Mouse (Mus musculus) embryonic facial prominence, embryonic 10.5 days (tissue): ENCODE data around the gene Tmem104. TPM values are rescaled to one million over a fixed set of nuclear protein-coding genes. Genes with fewer than 3 reads are reported as not detected.
A peak's percentile ranks its signal among the peaks of the same experiment; 100 is the strongest.

Experiments
- DNase-seq: peaks from one replicate; pipeline ENCODE4 v3.0.0-alpha.2; 2017; ENCODE audit warnings: low spot score
- H3K27ac ChIP-seq: fragments of 300-500 bp; sonication (generic); replicated peaks from 2 replicates; pipeline ENCODE4 v1.5.1; 2016; ENCODE audit warnings: mild to moderate bottlenecking
- H3K27me3 ChIP-seq: fragments of 300-500 bp; sonication (generic); replicated peaks from 2 replicates; pipeline ENCODE4 v1.6.1; 2016; ENCODE audit warnings: low read depth, mild to moderate bottlenecking; ENCODE audit not compliant: poor library complexity, severe bottlenecking
- H3K36me3 ChIP-seq: fragments of 300-500 bp; sonication (generic); replicated peaks from 2 replicates; pipeline ENCODE4 v1.6.1; 2016; ENCODE audit warnings: mild to moderate bottlenecking, moderate library complexity
- H3K4me1 ChIP-seq: fragments of 300-500 bp; sonication (generic); 2 replicates; pipeline ENCODE4 v1.6.1; 2016
- H3K4me3 ChIP-seq: fragments of 300-500 bp; sonication (generic); 2 replicates; pipeline ENCODE4 v1.5.1; 2016; ENCODE audit warnings: mild to moderate bottlenecking, moderate library complexity
- H3K9me3 ChIP-seq: fragments of 300-500 bp; sonication (generic); 2 replicates; pipeline ENCODE4 v1.6.1; 2016; ENCODE audit warnings: mild to moderate bottlenecking
- WGBS: fragments of 180-500 bp; shearing (Covaris S2); methylation state at CpG from one replicate; pipeline ENCODE4 v1.1.7; 2016; 5-methylcytosine and 5-hydroxymethylcytosine counted together
- polyA plus RNA-seq: library from polyadenylated mRNA; unstranded; fragments of >200 nt; fragmentation: Nextera tagmentation; extraction: Ambion mirVana; gene quantifications from 2 replicates; pipeline ENCODE4 v1.2.1, GENCODE M21; 2016

Tmem104 gene
- polyA plus RNA-seq, 1 experiment from 2014 or later: 10.1 TPM

GRCm38 (mm10) chr11:115227640-115228039 is 40.4 kb downstream of the Tmem104 start:
- H3K36me3 ChIP-seq: peaks cover 4% of the 10 kb centered on the region; the same call in 1 of the 2 replicates
- H3K27me3 ChIP-seq: peaks cover 73% of the 10 kb centered on the region
- 0 out of 2 replicates have a peak overlapping the region, but pooled peaks have one; percentile 5 for H3K4me3 ChIP-seq
- H3K27ac ChIP-seq: no peak overlapping the region; the same call in 1 of the 2 replicates
- H3K9me3 ChIP-seq: no peaks in the 10 kb centered on the region
- no peak for DNase-seq
- peaks cover 95% of the 10 kb centered on the region for H3K4me1 ChIP-seq
- WGBS: 18% methylated on average over 12 of the region's 12 CpGs

- Histone ChIP-seq H3K4me1 (peaks cover 95% of the 10 kb centered on the region), H3K9me3 (no peaks in the 10 kb centered on the region), H3K27ac (no peak overlapping the region), H3K36me3 (peaks cover 4% of the 10 kb centered on the region; the same call in 1 of the 2 replicates), H3K4me3 (no peak overlapping the region), H3K27me3 (peaks cover 73% of the 10 kb centered on the region)
- DNase-seq: no peak
- WGBS: 56% methylated on average over 7 of the region's 7 CpGs
These were observed 41.1 kb downstream of the Tmem104 start for GRCm38 (mm10) chr11:115228430-115228829.

- Histone ChIP-seq H3K36me3 (peaks cover 4% of the 10 kb centered on the region; the same call in 1 of the 2 replicates), H3K27me3 (peaks cover 75% of the 10 kb centered on the region), H3K9me3 (no peaks in the 10 kb centered on the region), H3K4me3 (no peak overlapping the region), H3K4me1 (peaks cover 95% of the 10 kb centered on the region), H3K27ac (peak overlapping the region; percentile 24; the same call in 1 of the 2 replicates)
- no peak for DNase-seq
- WGBS: 44% methylated on average over 15 of the region's 15 CpGs
These were observed 42.0 kb downstream of the Tmem104 start for GRCm38 (mm10) chr11:115229021-115229930.

DNA sequence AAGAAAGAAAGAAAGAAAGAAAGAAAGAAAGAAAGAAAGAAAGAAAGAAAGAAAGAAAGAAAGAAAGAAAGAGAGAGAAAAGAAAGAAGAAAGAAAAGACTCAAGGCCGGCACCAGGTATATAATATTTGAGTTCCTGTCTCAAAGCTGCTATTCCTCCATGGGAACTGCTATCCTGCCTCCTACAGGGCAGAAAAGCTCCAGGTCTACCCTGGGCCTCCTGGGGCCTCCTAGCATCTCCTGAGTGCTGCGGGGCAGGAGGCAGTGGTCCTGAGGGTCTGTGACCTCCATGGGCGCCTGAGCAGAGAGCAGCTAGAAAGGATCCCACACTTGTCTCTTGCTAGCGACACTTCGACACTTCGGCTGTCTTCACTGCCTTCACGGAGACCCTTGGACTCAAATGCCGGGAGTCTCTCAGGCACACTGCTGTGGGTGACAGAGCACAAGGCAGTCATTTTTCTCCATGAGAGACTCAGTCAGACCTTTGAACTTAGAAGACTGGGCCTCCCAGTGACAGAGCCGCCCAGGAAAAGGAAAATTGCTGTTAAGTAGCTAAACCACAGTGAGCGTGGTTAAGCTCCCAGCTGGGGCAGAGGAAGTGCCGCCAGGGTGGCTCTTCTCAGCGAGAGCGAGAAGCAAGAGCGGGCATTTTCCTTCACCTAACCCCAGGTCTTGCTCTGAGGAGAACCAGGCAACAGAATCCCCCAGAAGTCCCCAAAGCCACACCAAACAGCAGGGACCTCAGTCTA is 44.1 kb downstream of the Tmem104 start:
- Histone ChIP-seq H3K27ac (peak overlapping the region; percentile 26; the same call in 1 of the 2 replicates), H3K36me3 (peaks cover 4% of the 10 kb centered on the region; the same call in 1 of the 2 replicates), H3K27me3 (peaks cover 69% of the 10 kb centered on the region), H3K9me3 (no peaks in the 10 kb centered on the region), H3K4me1 (peaks cover 93% of the 10 kb centered on the region), H3K4me3 (no peak overlapping the region)
- DNase-seq: no peak
- WGBS: 44% methylated on average over 14 of the region's 14 CpGs

DNA sequence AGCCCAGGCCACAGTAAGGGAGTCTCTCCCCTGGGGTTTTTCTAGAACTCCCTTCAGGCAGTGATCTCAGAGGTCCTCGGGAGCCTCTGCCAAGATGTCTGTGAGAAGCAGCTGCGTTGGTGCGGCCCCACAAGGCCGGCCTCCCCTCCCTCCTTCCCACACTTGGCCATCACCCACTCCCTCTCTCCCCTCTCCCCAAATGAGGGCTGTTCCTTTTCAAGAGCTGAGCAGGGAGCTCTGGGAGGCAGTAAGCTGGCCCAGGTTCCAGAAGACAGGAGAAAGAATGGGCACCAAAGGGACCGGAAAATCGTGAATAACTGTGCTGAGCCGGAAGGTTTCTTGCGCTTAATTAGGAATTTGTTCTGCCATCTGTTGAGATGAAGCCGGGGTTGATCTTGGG is 44.6 kb downstream of the Tmem104 start:
- WGBS: 63% methylated on average over 9 of the region's 9 CpGs
- H3K27me3 ChIP-seq: peaks cover 72% of the 10 kb centered on the region
- H3K27ac ChIP-seq: 0 out of 2 replicates have a peak overlapping the region, but pooled peaks have one; percentile 26
- no peaks in the 10 kb centered on the region for H3K9me3 ChIP-seq
- no peak overlapping the region for H3K4me3 ChIP-seq
- no peak for DNase-seq
- H3K36me3 ChIP-seq: peaks cover 4% of the 10 kb centered on the region; the same call in 1 of the 2 replicates
- peaks cover 93% of the 10 kb centered on the region for H3K4me1 ChIP-seq

DNA sequence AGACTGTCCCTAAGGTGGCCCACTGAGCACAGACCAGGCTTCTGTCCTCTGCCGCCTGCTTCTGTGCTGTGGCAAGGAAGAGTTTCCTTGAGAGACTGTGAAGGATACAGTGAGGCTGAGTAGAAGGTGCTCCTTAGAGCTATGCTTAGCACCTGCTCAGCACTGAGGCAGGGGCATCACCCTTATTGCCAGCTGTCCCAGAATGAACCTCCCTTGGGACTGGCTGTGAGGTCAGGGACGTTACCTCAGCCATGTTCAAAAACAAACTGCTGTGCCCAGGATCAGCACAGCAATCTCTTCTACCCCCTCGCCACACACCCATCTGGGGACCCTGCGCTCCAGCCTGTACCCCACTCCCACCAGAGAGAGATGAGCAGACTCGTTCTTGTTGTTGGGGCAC is 45.6 kb downstream of the Tmem104 start:
- Histone ChIP-seq H3K4me3 (no peak overlapping the region), H3K27me3 (peaks cover 69% of the 10 kb centered on the region), H3K4me1 (peaks cover 87% of the 10 kb centered on the region), H3K9me3 (no peaks in the 10 kb centered on the region), H3K27ac (no peak overlapping the region), H3K36me3 (peaks cover 4% of the 10 kb centered on the region; the same call in 1 of the 2 replicates)
- 75% methylated on average over 5 of the region's 5 CpGs for whole genome bisulfite sequencing
- DNase-seq: no peak

DNA sequence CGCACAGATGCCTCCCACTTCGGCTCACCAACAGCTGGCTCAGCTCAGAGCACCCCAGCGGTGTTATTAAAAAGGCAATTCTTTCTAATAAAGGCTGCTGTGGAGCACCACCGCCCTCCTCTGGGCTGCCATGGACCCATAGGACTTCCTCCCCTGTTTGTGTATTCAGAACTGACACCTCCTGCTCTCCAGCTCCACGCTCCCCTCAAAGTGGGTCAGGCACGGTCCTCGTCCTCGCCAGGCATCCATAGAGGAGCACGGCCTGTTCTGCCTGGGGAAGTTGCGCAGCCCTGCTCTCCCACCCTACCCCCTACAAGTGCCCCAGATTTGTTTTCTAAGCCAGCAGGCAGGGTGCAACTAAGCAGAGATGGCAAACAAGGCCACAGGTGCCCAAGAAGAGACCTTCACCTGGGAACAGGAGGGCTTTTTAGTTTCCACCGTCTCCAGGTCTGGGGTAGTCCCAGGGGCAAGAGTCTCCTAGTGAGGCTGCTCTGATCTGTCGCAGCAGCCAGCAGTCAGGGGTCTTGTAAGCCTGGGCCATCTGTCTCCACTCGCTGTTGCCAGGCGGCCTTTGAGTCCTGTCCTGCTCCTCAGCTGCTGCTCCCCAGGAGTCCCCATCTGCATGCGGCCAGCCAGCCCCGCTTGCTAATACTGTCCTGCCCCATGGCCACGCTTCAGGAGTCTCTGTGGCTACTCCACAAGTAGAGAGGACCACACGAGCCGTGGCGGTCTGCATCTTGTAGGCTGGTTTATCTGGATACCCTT is 46.4 kb downstream of the Tmem104 start:
- WGBS: 59% methylated on average over 20 of the region's 20 CpGs
- Histone ChIP-seq H3K4me1 (peaks cover 84% of the 10 kb centered on the region), H3K9me3 (no peaks in the 10 kb centered on the region), H3K27ac (peak overlapping the region; percentile 26; the same call in 1 of the 2 replicates), H3K4me3 (no peak overlapping the region), H3K27me3 (peaks cover 61% of the 10 kb centered on the region), H3K36me3 (peaks cover under 1% of the 10 kb centered on the region; the same call in 1 of the 2 replicates)
- DNase-seq: no peak

DNA sequence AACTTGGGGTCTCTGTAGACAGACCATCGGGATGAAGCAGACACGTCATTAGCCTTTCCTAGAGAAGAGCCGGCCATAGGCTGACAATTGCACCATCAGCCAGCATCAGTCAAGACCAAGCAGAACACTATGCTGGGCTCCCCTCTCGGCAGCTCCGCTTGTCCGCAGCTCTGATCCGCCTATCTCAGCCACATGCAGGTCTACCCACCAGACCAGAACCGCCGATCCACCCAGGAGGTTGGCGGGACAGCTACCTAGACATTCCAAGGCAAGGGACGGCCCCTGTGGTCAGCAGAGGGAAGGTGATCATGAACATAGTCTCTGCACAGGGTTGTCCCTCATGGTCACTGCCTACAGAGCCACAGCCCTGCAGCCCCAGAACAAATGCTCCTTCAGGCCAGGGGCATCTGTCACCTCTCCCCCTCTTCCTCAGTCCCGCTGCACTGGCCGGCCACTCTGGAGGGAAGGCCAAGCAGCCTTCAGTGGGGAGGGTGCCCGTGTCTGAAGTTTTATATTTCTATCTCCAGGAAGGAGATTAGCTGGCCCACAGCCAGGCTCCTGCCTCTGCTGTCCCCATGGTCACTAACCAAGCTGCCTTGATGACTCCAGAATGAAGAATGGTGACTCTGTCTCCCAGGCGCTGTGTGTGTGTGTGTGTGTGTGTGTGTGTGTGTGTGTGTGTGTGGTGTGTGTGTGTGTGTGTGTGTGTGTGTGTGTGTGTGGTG is 47.2 kb downstream of the Tmem104 start:
- no peaks in the 10 kb centered on the region; the same call in 1 of the 2 replicates for H3K36me3 ChIP-seq
- H3K4me3 ChIP-seq: no peak overlapping the region
- H3K9me3 ChIP-seq: no peaks in the 10 kb centered on the region
- H3K27ac ChIP-seq: no peak overlapping the region; the same call in 1 of the 2 replicates
- 84% methylated on average over 15 of the region's 15 CpGs for WGBS
- H3K27me3 ChIP-seq: peaks cover 59% of the 10 kb centered on the region
- DNase-seq: no peak
- H3K4me1 ChIP-seq: peaks cover 79% of the 10 kb centered on the region

DNA sequence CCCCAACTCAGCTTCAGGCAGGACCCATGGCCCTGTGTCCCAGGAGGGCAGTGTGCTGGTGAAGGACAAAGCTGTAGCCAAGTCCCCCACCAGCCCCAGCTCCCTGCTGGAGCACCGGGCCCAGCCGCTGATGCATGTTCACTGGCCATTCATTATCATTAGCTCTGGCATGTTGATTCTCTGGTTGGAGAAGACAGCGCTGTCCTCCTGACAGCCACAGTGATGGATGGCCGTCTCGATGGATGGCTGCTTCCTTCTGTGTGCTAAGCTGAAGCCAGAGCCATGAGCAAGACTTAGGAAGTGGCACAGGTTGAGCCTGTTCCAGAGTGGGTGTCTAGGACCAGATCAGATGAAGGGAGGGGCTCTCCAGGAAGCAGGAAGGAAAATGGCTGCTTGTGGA is 49.3 kb downstream of the Tmem104 start:
- Histone ChIP-seq H3K4me3 (no peak overlapping the region), H3K4me1 (peaks cover 66% of the 10 kb centered on the region), H3K27ac (peak overlapping the region; percentile 57; the same call in 1 of the 2 replicates), H3K27me3 (peaks cover 53% of the 10 kb centered on the region), H3K36me3 (no peaks in the 10 kb centered on the region; the same call in 1 of the 2 replicates), H3K9me3 (no peaks in the 10 kb centered on the region)
- 68% methylated on average over 5 of the region's 5 CpGs for WGBS
- DNase-seq: no peak

GRCm38 (mm10) chr11:115241402-115241801 is 54.1 kb downstream of the Tmem104 start:
- H3K4me1 ChIP-seq: peaks cover 60% of the 10 kb centered on the region

GRCm38 (mm10) chr11:115242746-115243145 is 55.5 kb downstream of the Tmem104 start:
- H3K27ac ChIP-seq: no peak overlapping the region
- H3K27me3 ChIP-seq: peaks cover 69% of the 10 kb centered on the region
- H3K9me3 ChIP-seq: no peaks in the 10 kb centered on the region
- H3K4me1 ChIP-seq: peaks cover 65% of the 10 kb centered on the region
- 68% methylated on average over 3 of the region's 3 CpGs for WGBS
- H3K4me3 ChIP-seq: no peak overlapping the region
- DNase-seq: no peak
- peaks cover 27% of the 10 kb centered on the region for H3K36me3 ChIP-seq

More at GRCm38 (mm10) chr11:115241402-115241801, 54.1 kb downstream of the Tmem104 start:
- WGBS: 83% methylated on average over 11 of the region's 11 CpGs
- Histone ChIP-seq H3K9me3 (no peaks in the 10 kb centered on the region), H3K36me3 (peaks cover 27% of the 10 kb centered on the region), H3K27ac (no peak overlapping the region), H3K4me3 (no peak overlapping the region), H3K27me3 (peaks cover 58% of the 10 kb centered on the region)
- DNase-seq: no peak
